Mouse (Mus musculus) layer of hippocampus, adult 2 months (tissue): ENCODE measurements around the gene Gm4559. TPM values are rescaled to one million over a fixed set of nuclear protein-coding genes. Genes with fewer than 3 reads are reported as not detected.
"Not testable (repeated sequence)": the region's sequence is repeated elsewhere in the genome, so short reads cannot be mapped to it uniquely, and the experiment has no call there.

ENCODE experiments used
- DNase-seq, 2 experiments: peaks; one replicate each; pipeline ENCODE4 v3.0.0; 2022; ENCODE audit warnings: low spot score in 2 of 2
- H3K27ac ChIP-seq: fragments of 200-600 bp; 2 replicates; pipeline ENCODE4 v1.8.1; 2022
- H3K4me3 ChIP-seq: fragments of 200-600 bp; 2 replicates; pipeline ENCODE4 v1.8.1; 2022; ENCODE audit warnings: mild to moderate bottlenecking
- CTCF ChIP-seq: fragments of 200-600 bp; conservative IDR thresholded peaks from 2 replicates; pipeline ENCODE4 v1.8.1; 2022; ENCODE audit warnings: antibody characterized with exemption, mild to moderate bottlenecking, moderate library complexity
- total RNA-seq, 2 experiments: library from RNA; stranded (reverse); gene quantifications; 2 replicates each; pipeline ENCODE4 v1.2.3; 2021

Gene Gm4559
- total RNA-seq, 2 experiments from 2014 or later, result not detected

DNA sequence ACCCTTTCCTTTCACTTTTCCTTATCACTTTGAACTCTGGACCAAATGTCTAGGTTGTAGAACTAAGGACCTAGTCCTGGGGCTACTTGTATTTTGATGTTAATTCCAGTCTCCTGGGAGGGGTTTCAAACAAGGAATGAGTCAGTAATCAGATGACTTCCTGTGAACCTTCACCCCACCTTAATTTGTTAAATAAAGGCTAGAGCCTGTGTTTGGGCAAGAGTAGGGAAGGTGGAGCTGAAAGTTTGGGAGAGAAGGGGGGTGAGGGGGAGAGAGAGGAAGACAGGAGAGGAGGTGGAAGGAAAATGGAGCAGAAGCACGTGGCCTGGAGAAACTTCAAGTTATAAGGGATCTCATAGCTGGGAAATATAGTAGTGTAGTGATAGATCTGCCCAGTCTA lies 42.6 kb downstream of the Gm4559 start:
- Histone ChIP-seq H3K4me3 (no peak overlapping the region), H3K27ac (no peak overlapping the region)
- TF ChIP-seq CTCF, result no peak
- DNase-seq, result no peak

GRCm38 (mm10) chr7:142229871-142230270 lies 44.3 kb downstream of the Gm4559 start, which contains the start of gene Krtap5-5:
Krtap5-5 (minus strand) TSS chr7:142229971.
- not testable (repeated sequence) for H3K27ac ChIP-seq, DNase-seq

DNA sequence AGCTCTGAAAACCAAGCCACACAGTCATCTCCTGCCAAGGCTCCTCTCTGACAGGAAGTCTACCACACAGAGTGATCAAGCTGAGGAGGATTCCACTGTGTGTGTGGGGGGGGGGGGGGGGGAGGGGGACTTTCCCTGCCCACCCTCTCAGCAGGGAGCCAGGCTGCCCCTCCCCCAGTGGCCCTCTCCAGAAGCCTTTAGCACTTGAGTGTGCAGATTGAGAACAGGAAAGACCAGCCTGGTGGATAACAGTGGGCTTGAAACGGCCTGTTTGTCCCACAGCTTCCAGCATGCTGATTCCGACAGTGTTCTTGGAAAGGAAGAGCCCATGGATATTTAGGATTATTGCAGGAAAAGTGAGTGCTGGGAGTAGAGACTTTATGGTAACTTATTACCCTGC lies 49.6 kb downstream of the Gm4559 start:
- Histone ChIP-seq H3K4me3 (no peak overlapping the region), H3K27ac (no peak overlapping the region)
- DNase-seq, result no peak
- no peak for TF ChIP-seq CTCF

More at GRCm38 (mm10) chr7:142229871-142230270, 44.3 kb downstream of the Gm4559 start, which contains the start of gene Krtap5-5:
- not testable (repeated sequence) for H3K4me3 ChIP-seq

Other genes starting within 250 kb of the Gm4559 start
- 10 to 100 TPM; 29.0 to 29.3 TPM for gene Mob2, start 213.3 kb downstream of the Gm4559 start, total RNA-seq
- 100 to 1,000 TPM; 126 to 127 TPM for gene Dusp8, start 178.5 kb downstream of the Gm4559 start, total RNA-seq
- not detected for gene Gm45618, start 153.6 kb downstream of the Gm4559 start, total RNA-seq
- gene Gm39115, start 138.3 kb downstream of the Gm4559 start, total RNA-seq, result not detected
- not detected for gene Gm45337, start 129.8 kb downstream of the Gm4559 start, total RNA-seq
- gene Gm29735, start 117.2 kb downstream of the Gm4559 start, total RNA-seq, result not detected
- not detected for gene Gm4553, start 108.6 kb downstream of the Gm4559 start, total RNA-seq
- not detected for gene Krtap5-2, start 98.4 kb downstream of the Gm4559 start, total RNA-seq
- gene Gm10153, start 84.0 kb downstream of the Gm4559 start, total RNA-seq, result not detected
- gene Krtap5-3, start 73.0 kb downstream of the Gm4559 start, total RNA-seq, result not detected
- not detected for gene Gm7579, start 62.5 kb downstream of the Gm4559 start, total RNA-seq
- gene Krtap5-5, start 44.4 kb downstream of the Gm4559 start, total RNA-seq, result not detected
- gene Gm40460, start 33.3 kb downstream of the Gm4559 start, total RNA-seq, result not detected
- gene Gm2431, start 16.0 kb downstream of the Gm4559 start, total RNA-seq, result not detected
- not detected for gene Krtap5-1, start 22.8 kb upstream of the Gm4559 start, total RNA-seq
- gene Krtap5-4, start 29.2 kb upstream of the Gm4559 start, total RNA-seq, result not detected
- gene Ifitm10, start 99.4 kb upstream of the Gm4559 start, total RNA-seq, result 10 to 100 TPM; 35.3 to 38.6 TPM
- 1 to 10 TPM in 1 of 2 experiments, not detected in 1; 4.4 TPM for gene Gm49369, start 108.3 kb upstream of the Gm4559 start, total RNA-seq
- gene Ctsd, start 113.7 kb upstream of the Gm4559 start, total RNA-seq, result 100 to 1,000 TPM; 291 to 297 TPM
- not detected for gene Syt8, start 160.5 kb upstream of the Gm4559 start, total RNA-seq
- not detected for gene Tnni2, start 167.4 kb upstream of the Gm4559 start, total RNA-seq
- 1 to 10 TPM; 1.4 to 1.7 TPM for gene Lsp1, start 186.4 kb upstream of the Gm4559 start, total RNA-seq
- gene Tnnt3, start 224.5 kb upstream of the Gm4559 start, total RNA-seq, result not detected